Mouse (Mus musculus): ENCODE results near the gene Rpl28.

GRCm38 (mm10) chr7:4748321-4748720 lies 44.4 kb upstream of the Rpl28 start:
- no peak for TF ChIP-seq CTCF (IDR thresholded peaks at IDR 0.05; ENCODE audit: extremely low read depth, insufficient read depth, insufficient read length, insufficient replicate concordance)
- TF ChIP-seq POLR2A (IDR thresholded peaks at IDR 0.05; ENCODE audit: low read depth, low read length), result no peak

Measured in spleen, adult 2 months (tissue).